Mouse (Mus musculus) CH12.LX (cell line): Measurements from ENCODE around the gene Ikzf1.

Experiments
- CTCF ChIP-seq, 2 experiments: IDR thresholded peaks in 1 of 2; conservative IDR thresholded peaks in 1 of 2; 2 replicates each; pipeline ENCODE4 v1.5.1; 2011 to 2012; ENCODE audit warnings: low read depth in 2 of 2, low read length in 2 of 2, improper control_type of control experiment in 1 of 2, inconsistent platforms in 1 of 2, mild to moderate bottlenecking in 1 of 2, moderate library complexity in 1 of 2
- HCFC1 ChIP-seq: IDR thresholded peaks from 2 replicates; pipeline ENCODE4 v1.6.1; 2012; ENCODE audit warnings: low read depth, mild to moderate bottlenecking, inconsistent platforms, low read length, improper control_type of control experiment
- JUN ChIP-seq: IDR thresholded peaks from 2 replicates; pipeline ENCODE4 v1.6.1; 2011; ENCODE audit warnings: low read depth, mild to moderate bottlenecking, low read length, improper control_type of control experiment, moderate library complexity; ENCODE audit not compliant: insufficient read depth
- MAFK ChIP-seq: IDR thresholded peaks from 2 replicates; pipeline ENCODE4 v1.6.1; 2011; ENCODE audit warnings: low read length, improper control_type of control experiment; ENCODE audit not compliant: insufficient replicate concordance
- MXI1 ChIP-seq: IDR thresholded peaks from 2 replicates; pipeline ENCODE4 v1.6.1; 2011; ENCODE audit warnings: mild to moderate bottlenecking, low read depth, low read length, improper control_type of control experiment
- POLR2A ChIP-seq: IDR thresholded peaks from 2 replicates; pipeline ENCODE4 v1.6.1; 2011; ENCODE audit warnings: low read depth, mild to moderate bottlenecking, improper control_type of control experiment, low read length
- USF1 ChIP-seq: IDR thresholded peaks from 2 replicates; pipeline ENCODE4 v1.6.1; 2014; ENCODE audit warnings: low read depth, mild to moderate bottlenecking, inconsistent platforms, low read length, improper control_type of control experiment

- TF ChIP-seq MAFK, result no peak
- TF ChIP-seq JUN, result no peak
- no peak for TF ChIP-seq USF1
- no peak for TF ChIP-seq POLR2A
- no peak for TF ChIP-seq HCFC1
- TF ChIP-seq CTCF (conservative IDR thresholded peaks at IDR 0.05 in 1 of 2, IDR thresholded peaks at IDR 0.05 in 1 of 2; ENCODE audit: low read depth in 2 of 2, low read length in 2 of 2), result no peak
- TF ChIP-seq MXI1, result no peak
These were observed 73.3 kb downstream of the Ikzf1 start for GRCm38 (mm10) chr11:11758121-11758520.
